Mouse (Mus musculus): ENCODE results near the gene Krt12.

Krt12 gene

DNA sequence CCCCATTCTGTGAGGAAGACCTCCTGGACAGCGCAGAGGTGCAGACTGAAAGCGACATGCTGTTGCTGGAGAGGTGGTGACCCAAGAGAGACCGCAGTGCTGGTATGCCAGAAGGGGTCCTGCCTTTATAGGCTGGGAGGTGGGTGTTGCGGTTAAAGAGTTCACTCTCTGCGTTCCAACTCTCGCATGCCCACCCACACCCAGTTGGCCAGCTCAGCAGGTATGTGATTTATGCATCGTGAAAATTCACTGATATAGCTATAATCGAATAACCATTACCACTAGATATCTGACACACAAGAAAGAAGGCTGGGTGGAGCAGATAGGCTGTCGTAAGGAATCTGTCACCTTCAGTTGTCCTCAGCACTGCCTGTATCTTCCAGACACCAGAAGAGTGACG, at the start of gene Krt12:
Gene Krt12, minus strand, starts transcription at position 101 of the 400 bp plus-strand sequence.
- no peak for DNase-seq (ENCODE audit: low read depth, low spot score)

DNA sequence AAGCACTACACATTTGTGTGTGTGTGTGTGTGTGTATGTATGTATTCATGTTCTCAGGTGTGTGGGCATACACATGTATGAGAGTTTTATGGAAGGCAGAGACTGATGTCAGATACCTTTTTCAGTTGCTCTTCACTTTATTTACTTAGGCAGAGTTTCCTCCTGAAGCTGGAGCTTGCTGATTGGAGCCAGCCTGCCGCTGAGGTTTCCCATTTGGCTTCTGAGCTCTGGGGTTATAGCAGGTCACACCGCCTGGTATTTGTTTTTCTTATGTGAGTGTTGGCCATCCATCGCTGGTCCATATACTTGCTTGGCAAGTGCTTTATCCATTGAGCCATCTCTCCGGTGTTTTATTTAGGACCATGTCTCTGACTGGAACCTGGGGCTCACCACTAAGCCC, 47.2 kb upstream of the Krt12 start:
- no peak for DNase-seq (ENCODE audit: low read depth, low spot score)

DNA sequence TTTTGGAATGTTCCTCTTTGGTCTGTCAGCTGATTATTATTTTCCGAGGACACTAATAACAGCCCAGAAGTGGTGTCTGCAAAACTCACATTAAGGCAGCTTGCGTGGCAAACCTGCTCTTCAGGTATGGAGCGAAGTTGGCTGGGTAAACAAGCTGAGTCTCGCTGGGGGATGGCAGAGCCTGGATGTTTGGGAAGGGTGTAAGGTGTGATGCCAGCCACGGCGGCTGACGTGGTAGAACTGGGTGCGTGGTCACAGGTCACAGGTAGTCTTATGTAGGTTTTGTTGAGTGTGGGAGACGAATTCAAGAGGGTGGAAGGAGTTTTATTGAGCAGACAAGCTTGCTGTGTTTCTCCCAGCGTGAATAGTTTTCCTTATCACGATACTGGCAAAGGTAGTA, 46.5 kb upstream of the Krt12 start:
- no peak for DNase-seq (ENCODE audit: low read depth, low spot score)

DNA sequence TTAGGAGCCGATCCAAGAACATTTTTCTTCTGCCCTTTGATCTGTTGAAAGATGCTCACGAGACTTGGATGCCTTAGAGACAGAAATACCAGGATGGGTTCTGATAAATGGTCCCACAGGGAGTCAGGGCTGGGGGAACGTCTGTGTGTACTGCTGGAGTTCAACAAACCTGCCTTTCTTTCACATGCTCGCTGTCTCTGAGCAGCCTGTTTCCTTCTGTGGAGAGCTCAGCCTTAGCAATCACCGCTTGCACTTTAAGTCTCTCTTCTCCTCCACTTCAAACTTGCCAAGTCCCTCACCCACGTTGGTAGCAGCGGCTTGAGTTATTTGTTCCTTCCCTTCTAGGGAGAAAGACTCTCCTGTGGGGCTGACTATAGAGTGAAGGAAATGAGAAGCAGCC, 44.3 kb upstream of the Krt12 start:
- no peak for DNase-seq (ENCODE audit: low read depth, low spot score)

DNA sequence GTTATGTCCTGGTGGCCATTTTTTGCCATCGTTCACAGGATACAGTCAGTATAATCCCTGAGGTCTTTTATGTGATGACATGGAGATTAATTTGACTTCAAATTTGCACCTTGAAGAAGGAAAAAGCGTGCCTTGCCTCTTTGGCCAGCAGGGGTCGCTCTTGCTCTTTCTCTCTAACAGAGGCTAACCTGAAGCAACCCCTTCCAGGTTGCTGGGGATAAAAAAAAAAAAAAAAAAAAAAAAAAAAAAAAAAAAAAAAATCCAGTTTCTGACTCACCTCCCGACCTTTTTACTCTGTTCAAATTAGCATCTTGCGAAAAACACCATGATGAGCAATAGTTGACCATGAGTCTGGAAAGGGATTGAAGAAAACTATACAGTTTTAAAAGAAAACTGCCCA, 42.8 kb upstream of the Krt12 start:
- DNase-seq (ENCODE audit: low read depth, low spot score): peak; percentile 75

DNA sequence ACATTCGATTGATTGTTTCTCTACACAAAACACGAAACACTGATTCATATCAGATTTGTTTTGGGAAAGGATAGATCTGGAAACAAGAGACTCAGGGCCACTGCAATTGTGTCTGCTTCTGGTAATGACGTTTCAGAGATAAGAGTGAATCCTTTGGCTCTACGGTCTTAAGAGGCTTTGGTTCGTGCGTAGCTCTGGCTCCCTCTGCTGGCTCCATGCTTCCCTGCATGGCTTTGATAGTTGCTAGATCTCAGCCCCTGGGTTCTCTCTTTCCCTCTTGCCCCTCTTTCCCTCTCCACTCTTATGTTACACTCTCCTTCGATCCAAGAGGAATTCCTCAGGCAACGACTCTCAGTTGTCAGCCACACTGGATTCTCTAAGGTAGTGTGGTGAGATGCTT, 41.1 kb upstream of the Krt12 start:
- DNase-seq (ENCODE audit: low read depth, low spot score): peak; percentile 45

DNA sequence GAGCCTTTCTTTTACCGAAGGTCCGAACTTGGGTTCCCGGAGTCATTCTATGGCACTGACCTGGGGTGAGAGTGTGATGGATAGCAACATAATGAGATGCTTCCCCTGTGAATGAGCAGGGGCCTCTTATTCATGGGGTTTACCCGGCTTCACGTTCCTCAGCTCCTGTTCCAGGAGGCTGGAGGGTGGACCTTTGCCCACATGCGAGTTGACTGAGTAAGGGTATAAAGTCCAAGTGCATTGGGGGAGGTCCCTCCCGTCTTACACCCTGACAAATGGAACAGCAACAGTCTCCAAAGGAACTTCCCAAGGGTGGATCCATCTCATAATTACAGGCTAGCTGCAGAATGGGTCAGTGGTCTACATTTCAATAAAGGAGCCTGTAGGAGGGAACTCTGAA, 39.7 kb upstream of the Krt12 start:
- no peak for DNase-seq (ENCODE audit: low read depth, low spot score)

DNA sequence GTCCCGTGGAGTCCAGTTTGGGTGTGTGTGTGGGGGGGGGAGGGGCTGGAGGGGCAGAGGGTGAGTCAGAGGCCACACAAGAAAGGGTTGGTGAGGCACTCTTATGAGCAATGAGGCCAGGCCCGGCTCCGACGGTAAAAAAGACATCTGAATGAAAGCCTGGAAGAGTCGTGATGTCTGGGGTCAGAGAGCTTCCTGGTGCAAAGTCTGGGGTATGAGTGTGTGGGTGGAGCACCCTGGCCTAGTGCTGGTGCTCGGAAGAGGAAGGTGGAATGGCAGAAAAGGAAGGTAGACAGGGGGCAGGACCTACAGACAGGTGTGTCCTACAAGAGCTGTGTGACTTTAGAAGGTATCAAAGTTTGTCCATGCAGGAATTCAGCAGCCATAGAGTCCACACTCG, 36.8 kb upstream of the Krt12 start:
- DNase-seq (ENCODE audit: low read depth, low spot score): no peak

GRCm38 (mm10) chr11:99454759-99455158, 32.7 kb upstream of the Krt12 start:
- no peak for DNase-seq (ENCODE audit: low read depth, low spot score)

GRCm38 (mm10) chr11:99454044-99454443, 32.0 kb upstream of the Krt12 start:
- no peak for DNase-seq (ENCODE audit: low read depth, low spot score)

GRCm38 (mm10) chr11:99448769-99449168, 26.7 kb upstream of the Krt12 start:
- DNase-seq (ENCODE audit: low read depth, low spot score): no peak

DNA sequence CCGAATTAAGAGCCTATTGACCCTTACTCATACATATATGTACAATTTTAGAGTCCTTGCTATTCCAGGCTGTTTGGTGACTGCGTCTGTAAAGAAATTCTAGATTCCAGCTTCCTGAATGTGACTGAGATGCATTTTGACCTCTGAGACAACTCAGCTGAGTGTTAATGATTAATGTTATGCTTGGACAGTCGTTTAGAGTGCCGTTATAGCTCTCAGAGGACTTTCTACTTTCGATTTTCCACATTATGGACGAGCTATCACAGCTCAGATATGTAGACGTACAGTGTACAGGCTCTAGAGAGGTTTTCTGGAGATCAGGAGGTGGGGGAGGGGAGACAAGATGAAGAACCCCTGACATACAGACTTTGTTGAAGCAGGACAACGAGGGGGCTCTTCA, 19.2 kb upstream of the Krt12 start:
- no peak for DNase-seq (ENCODE audit: low read depth, low spot score)

GRCm38 (mm10) chr11:99439465-99439864, 17.4 kb upstream of the Krt12 start:
- no peak for DNase-seq (ENCODE audit: low read depth, low spot score)

- peak; percentile 10 for DNase-seq (ENCODE audit: low read depth, low spot score)
Measured at GRCm38 (mm10) chr11:99437972-99438371, 15.9 kb upstream of the Krt12 start, which contains the start of gene Krt20. Gene Krt20, minus strand, starts transcription at chr11:99438150.

GRCm38 (mm10) chr11:99436625-99437024, 14.6 kb upstream of the Krt12 start:
- DNase-seq (ENCODE audit: low read depth, low spot score): no peak

GRCm38 (mm10) chr11:99430670-99431069, 8.6 kb upstream of the Krt12 start:
- DNase-seq (ENCODE audit: low read depth, low spot score): peak; percentile 85

DNA sequence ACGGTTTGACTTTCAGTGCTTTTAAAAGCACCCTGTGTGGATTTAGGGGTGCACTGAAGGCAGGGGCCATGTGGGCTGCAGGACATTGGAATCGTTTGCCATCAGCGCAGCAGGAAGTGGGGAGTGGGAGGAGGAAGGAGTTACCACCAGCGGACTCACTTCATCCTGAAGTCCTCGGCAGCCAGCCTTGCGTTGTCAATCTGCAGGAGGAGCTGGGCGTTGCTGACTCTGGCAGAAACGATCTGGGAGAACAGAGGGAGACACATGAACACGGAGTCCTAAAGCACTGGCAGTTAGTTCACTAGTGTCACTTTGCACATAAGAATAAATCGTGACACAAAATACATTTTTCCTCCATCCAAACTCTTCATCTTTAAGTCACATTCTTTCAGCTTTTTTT, 1.5 kb downstream of the Krt12 start:
- no peak for DNase-seq (ENCODE audit: low read depth, low spot score)

GRCm38 (mm10) chr11:99417819-99418218, 4.2 kb downstream of the Krt12 start:
- DNase-seq (ENCODE audit: low read depth, low spot score): no peak

GRCm38 (mm10) chr11:99416902-99417301, 5.2 kb downstream of the Krt12 start:
- no peak for DNase-seq (ENCODE audit: low read depth, low spot score)

DNA sequence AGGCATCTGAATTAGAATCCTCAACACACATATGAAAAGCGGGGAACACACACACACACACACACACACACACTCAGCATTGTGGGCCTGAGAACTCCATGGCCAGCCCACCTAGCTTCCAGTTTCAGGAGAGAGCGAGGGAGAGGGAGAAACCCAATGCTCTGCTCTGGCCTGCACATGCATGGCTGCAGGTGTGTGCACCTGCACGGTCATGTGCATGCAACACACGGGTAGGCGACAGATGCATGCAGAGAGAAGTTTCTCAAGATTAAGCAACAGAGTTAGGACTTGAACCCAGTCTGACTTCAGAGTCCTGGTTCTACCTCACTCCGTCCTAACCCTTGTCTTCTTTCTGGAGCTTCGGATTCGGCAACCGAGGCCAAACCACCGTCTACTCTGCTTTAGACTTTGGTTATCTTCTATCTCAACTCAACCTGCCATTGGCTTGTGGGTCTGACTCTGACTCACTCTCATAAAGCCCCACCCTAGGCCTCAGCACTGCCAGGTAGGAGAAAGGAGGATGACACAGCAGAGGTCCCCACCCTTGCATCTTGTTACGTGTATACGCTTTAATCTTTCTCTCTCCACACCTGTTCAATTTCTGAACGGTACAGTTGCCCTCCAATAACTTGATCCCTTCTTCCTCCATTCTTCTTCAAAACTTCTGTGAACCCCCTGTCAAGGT, 7.5 kb downstream of the Krt12 start:
- no peak for DNase-seq (ENCODE audit: low read depth, low spot score)

DNA sequence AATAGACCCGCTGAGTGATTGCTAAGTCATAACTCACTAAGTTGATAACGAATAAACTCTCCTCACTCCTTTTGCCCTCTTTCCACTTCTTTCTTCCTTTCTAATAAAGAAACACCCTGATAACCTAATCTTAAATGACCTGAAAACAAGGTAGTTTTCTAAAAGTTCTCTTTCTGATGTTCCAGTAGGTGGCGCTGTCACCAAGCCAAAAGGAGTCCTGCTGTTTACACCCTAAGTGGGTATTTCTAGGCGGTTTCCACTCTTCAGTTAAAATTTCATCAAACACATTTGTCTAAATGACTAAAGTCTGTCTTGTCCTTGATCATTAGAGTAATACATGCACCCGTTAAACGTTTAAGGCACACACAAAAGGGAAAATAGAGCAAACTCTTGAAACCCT, 8.8 kb downstream of the Krt12 start:
- DNase-seq (ENCODE audit: low read depth, low spot score): peak; percentile 38

- no peak for DNase-seq (ENCODE audit: low read depth, low spot score)
Measured at GRCm38 (mm10) chr11:99406186-99406585, 15.9 kb downstream of the Krt12 start.

DNA sequence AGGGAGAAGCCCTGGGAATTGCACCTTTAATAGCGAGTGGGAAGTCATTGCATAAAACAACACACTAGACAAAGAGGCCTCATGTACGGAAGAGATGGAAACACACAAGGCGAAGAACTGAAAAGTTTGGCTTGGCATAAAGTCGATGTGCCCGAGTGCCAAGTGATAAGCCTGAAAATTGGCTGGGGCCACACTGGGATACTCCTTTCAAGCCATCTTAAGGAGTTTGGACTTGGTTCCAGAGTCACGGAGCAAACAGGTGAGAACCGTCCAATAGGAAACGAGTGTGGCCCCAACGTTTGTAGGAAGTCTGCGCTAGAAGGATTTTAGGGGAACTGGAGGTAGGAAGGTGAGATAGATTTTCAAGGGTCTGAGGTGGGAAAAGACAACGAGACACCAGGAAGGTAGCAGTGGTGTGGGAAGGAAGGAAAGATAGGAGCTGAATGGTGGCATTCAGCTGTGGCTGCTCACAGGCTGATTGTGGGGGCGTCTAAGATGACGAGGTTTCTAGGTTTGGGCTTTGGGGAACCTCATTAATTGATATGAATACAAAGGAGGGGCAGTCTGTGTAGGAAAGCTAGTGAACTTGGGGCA, 22.0 kb downstream of the Krt12 start:
- no peak for DNase-seq (ENCODE audit: low read depth, low spot score)

GRCm38 (mm10) chr11:99398832-99399231, 23.2 kb downstream of the Krt12 start:
- no peak for DNase-seq (ENCODE audit: low read depth, low spot score)
